Mouse (Mus musculus): Measurements from ENCODE around the gene Styx.

GRCm38 (mm10) chr14:45328072-45328713 is 22.7 kb upstream of the Styx start:
- TF ChIP-seq CTCF (conservative IDR thresholded peaks at IDR 0.05; ENCODE audit: low read length) (no peak), NANOG (IDR thresholded peaks at IDR 0.05; ENCODE audit: borderline replicate concordance, low read length) (no peak)

Data from E14TG2a.4 (cell line).